Mouse (Mus musculus) megakaryocyte, embryonic 14.5 days (primary cell): ENCODE measurements at regions not wholly inside any gene's neighbourhood (a gene's known extent, or its start where the extent isn't known, plus 50 kb on each side); places are given as distances from the start of the nearest gene placed in this dataset.

Source experiments
- H3K27me3 ChIP-seq: replicated peaks from 2 replicates; pipeline ENCODE3; 2012; ENCODE audit warnings: inconsistent platforms
- H3K36me3 ChIP-seq: replicated peaks from 2 replicates; pipeline ENCODE3; 2012; ENCODE audit warnings: low read length, inconsistent platforms, mixed read lengths
- H3K4me1 ChIP-seq: 2 replicates; pipeline ENCODE4 v1.6.1; 2012; ENCODE audit warnings: inconsistent platforms
- H3K4me3 ChIP-seq: replicated peaks from 2 replicates; pipeline ENCODE3; 2012; ENCODE audit warnings: moderate library complexity, mild to moderate bottlenecking, inconsistent platforms
- H3K9me3 ChIP-seq: 2 replicates; pipeline ENCODE4 v1.6.1; 2012; ENCODE audit warnings: inconsistent platforms
- FLI1 ChIP-seq: IDR thresholded peaks from 2 replicates; pipeline ENCODE4 v1.6.1; 2012; ENCODE audit warnings: low read length, inconsistent platforms, mixed read lengths
- GATA1 ChIP-seq: IDR thresholded peaks from 3 replicates; pipeline ENCODE4 v1.6.1; 2012; ENCODE audit warnings: mixed read lengths, low read length, inconsistent platforms, borderline replicate concordance

DNA sequence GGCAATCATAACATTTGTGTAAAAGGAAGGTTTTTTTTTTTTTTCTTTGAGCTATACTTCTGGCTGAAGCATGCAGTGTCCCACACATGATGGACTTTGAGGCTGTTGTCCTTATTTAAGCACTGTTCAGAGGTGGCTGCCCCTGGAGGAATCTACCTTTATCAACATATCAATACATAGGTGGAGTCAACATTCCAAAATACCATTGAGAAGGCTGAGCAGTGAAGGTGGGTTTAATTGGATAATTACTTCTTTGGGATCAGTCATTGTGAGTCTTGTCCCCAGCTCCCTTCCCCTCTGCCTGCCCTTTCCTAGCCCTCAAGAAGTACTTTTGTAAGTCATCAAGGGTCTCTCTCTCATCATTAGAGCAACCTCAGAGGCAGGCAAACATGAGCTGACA, 951.9 kb upstream of the Map3k7 start:
- Histone ChIP-seq H3K4me1 (no peaks in the 10 kb centered on the region), H3K36me3 (no peaks in the 10 kb centered on the region), H3K27me3 (no peaks in the 10 kb centered on the region), H3K9me3 (no peaks in the 10 kb centered on the region), H3K4me3 (no peak overlapping the region)
- TF ChIP-seq FLI1 (no peak), GATA1 (no peak)

DNA sequence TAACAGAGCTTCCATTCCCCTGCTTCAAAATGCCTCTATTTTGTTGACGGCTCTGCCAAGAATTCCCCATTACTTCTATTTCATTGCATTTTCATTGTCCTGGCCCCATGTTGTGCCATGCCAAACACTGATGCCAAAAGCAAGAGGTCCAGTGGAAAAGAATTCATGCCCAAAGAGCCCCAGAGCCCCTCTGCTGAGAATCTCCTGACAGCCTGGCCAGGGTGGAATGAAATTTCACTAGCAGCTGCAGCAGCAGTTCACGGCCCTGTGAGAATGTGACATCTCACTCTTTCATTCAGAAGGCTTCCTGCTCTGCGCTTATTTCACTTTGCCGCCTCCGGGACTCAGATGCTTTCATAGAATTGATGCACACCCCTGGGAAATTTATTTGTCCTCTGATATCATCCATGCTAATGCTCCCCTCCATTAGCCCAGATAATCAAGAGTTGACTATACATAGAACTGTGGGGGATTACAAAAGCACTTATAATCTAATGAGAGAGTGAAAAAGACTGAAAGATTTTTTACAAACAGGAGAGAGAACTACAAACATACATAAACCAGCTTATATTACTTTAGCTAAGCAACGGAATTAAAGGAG, 911.7 kb upstream of the Map3k7 start:
- Histone ChIP-seq H3K27me3 (no peaks in the 10 kb centered on the region), H3K36me3 (no peaks in the 10 kb centered on the region), H3K4me1 (no peaks in the 10 kb centered on the region), H3K4me3 (no peak overlapping the region), H3K9me3 (no peaks in the 10 kb centered on the region)
- TF ChIP-seq GATA1, result no peak
- no peak for TF ChIP-seq FLI1

DNA sequence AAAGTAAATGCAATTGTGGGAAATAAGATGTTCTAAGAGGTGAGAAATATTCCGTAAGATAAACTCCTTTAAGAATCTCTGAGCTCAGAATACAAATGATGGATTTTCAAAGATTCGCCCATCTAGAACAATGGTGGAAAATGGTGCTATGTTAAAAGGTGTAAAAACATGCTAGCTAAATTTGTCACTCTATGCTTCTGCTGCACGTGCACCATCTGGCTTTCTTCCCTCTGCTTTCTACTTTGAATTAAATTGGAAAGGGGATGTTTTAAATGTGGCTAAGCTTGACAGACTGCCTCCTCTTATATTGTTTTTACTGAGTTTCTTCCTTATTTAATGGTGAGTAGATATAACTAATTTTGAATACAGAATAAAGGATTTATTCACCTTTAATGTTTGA, 887.7 kb upstream of the Map3k7 start:
- Histone ChIP-seq H3K9me3 (no peaks in the 10 kb centered on the region), H3K4me3 (no peak overlapping the region), H3K27me3 (no peaks in the 10 kb centered on the region), H3K36me3 (no peaks in the 10 kb centered on the region), H3K4me1 (no peaks in the 10 kb centered on the region)
- TF ChIP-seq GATA1, result no peak
- no peak for TF ChIP-seq FLI1

DNA sequence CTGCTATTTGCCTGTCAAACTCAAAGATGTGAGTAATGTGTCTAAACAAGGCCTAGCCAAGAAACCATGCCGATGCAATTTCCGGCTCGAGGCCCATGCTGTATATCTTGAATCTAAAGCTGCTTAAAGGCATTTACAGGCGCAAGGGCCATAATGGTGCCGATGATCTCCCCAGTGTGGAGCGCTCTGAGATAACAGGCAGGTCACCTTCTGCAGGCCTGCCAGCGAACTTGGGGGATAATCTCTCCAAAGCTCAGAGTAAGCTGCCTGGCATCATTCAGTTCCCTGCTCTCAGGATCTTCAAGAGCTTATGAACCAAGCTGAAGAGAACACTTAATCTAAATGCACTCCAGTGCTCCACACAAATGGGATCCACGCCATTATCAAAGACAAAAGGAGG, 842.3 kb upstream of the Map3k7 start:
- TF ChIP-seq GATA1 (no peak), FLI1 (no peak)
- H3K4me3 ChIP-seq, result no peak overlapping the region

DNA sequence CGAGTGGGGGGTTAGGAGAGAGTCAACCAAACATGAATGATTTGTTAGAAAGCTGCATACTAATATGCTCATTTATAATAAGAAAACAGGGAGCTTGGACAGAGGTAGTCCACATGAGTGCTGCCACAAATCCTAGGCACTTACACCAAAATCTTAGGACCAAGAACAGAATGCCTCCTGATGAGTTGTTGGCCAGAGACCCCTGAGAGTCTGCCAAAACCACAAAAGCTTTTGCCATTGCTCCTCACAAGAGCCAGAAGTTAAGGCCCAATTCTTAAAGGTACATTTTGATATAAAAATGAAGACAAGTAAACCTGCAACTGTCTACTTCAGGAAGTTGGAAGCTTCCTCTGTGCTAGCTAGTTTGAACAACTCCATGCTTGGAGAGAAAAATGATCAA, 820.7 kb upstream of the Map3k7 start:
- no peaks in the 10 kb centered on the region for H3K36me3 ChIP-seq
- TF ChIP-seq FLI1 (no peak), GATA1 (no peak)
- H3K27me3 ChIP-seq, result no peaks in the 10 kb centered on the region
- no peaks in the 10 kb centered on the region for H3K9me3 ChIP-seq
- no peaks in the 10 kb centered on the region for H3K4me1 ChIP-seq
- H3K4me3 ChIP-seq, result no peak overlapping the region

More for the DNA sequence above, 842.3 kb upstream of the Map3k7 start:
- H3K27me3 ChIP-seq, result no peaks in the 10 kb centered on the region
- peaks cover 5% of the 10 kb centered on the region for H3K9me3 ChIP-seq
- no peaks in the 10 kb centered on the region for H3K36me3 ChIP-seq
- no peaks in the 10 kb centered on the region for H3K4me1 ChIP-seq

DNA sequence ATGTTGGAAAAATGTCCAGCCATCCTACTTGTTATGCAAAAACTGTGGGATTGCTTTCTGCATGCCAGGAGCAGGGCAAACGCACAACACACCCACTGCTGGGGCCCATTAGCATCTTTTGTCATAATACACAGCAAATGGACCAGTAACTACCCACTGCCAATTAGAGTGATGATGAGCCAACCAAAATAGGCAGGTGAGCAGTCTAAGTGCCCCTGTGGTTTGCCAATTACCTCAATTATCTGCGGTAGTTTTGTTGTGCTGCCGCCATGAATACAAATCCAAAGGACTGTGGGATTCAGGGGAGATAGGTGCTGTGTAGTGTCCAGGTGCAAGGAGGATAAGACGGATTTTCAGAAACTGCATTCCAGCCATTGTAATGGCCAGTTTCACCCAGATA, 796.5 kb upstream of the Map3k7 start:
- no peaks in the 10 kb centered on the region for H3K36me3 ChIP-seq
- TF ChIP-seq FLI1 (no peak), GATA1 (no peak)
- H3K4me3 ChIP-seq, result no peak overlapping the region
- H3K9me3 ChIP-seq, result no peaks in the 10 kb centered on the region
- H3K27me3 ChIP-seq, result no peaks in the 10 kb centered on the region
- H3K4me1 ChIP-seq, result no peaks in the 10 kb centered on the region

DNA sequence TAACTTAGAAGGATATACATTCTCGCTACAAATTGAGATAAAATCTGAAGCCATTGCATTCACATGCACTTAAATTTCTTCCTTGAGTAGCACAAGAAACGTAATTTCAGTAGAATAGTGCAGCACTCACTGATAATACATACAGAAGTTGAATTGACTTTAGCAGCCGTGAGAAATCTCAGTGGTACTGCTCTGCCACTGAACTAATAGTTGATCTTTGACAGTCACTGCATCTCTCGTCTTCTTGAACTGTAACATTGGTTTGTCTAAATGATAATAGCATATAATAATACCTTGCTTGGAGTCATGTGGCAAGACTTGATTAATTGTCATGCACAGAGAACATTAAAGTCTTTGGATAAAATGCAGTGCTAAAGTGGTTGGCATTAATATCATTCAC, 795.5 kb upstream of the Map3k7 start:
- H3K4me1 ChIP-seq, result no peaks in the 10 kb centered on the region
- H3K27me3 ChIP-seq, result no peaks in the 10 kb centered on the region
- H3K4me3 ChIP-seq, result no peak overlapping the region
- TF ChIP-seq FLI1, result no peak
- no peak for TF ChIP-seq GATA1
- H3K36me3 ChIP-seq, result no peaks in the 10 kb centered on the region
- H3K9me3 ChIP-seq, result no peaks in the 10 kb centered on the region

DNA sequence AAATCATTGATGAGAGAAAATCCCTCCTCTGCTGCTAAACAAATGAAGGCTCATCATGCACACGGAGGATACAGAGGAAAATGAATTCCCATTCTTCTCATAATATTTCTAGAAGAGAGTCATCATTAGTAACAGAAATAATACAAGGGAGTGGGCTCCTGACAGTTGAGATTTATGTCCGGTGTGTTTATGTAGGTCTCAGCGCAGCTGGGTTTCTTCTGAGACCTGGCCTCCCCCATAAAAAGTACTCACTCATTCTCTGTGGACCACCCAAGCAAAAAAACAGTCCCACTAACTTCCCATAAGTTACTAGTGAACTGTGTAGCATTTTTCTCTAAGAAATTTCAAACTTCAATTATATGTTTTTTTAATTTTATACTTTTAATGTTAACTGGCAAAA, 792.7 kb upstream of the Map3k7 start:
- H3K4me1 ChIP-seq, result no peaks in the 10 kb centered on the region
- TF ChIP-seq GATA1 (no peak), FLI1 (no peak)
- H3K9me3 ChIP-seq, result no peaks in the 10 kb centered on the region
- H3K4me3 ChIP-seq, result no peak overlapping the region
- no peaks in the 10 kb centered on the region for H3K36me3 ChIP-seq
- H3K27me3 ChIP-seq, result no peaks in the 10 kb centered on the region

DNA sequence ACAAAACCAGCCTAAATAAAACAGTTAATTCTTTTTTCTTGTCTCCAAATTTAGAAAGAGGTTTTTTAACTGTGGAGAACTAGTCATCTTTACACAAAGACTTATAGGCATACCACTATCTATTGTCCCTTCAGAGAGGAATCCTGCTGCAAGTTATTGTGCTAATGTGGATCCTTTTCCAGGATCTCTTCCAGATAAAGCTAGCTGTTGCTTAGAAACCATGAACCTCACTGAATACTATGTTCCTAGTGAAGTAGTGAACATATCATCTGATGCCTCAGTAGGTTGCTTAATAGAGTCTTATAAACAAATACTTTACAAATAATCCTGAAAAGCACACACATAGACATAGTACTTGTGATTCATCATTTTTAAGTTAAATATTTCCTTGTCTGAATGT, 766.0 kb upstream of the Map3k7 start:
- TF ChIP-seq FLI1 (no peak), GATA1 (no peak)
- no peaks in the 10 kb centered on the region for H3K27me3 ChIP-seq
- H3K4me3 ChIP-seq, result no peak overlapping the region
- H3K9me3 ChIP-seq, result no peaks in the 10 kb centered on the region
- no peaks in the 10 kb centered on the region for H3K4me1 ChIP-seq
- H3K36me3 ChIP-seq, result no peaks in the 10 kb centered on the region

DNA sequence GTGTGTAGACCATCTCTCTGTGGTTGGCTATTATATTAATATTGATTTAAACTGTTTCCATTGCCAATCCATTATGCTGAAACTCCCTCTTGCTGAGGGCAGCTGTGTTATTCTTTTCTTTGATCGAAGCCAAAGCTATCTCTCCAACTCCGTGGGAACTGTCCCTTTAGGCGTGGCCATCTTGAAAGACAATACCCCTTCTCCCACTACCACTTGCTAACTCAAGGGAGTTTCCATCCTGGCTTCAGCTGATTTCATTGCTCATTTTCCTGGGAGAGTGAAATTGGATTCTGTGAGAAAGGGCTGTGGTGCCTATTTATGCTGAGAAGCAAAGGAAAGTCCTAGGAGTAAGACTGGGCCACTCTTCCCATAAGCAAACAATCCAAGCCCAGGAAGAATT, 760.6 kb upstream of the Map3k7 start:
- H3K4me1 ChIP-seq, result no peaks in the 10 kb centered on the region

More for the DNA sequence above, 760.6 kb upstream of the Map3k7 start:
- no peaks in the 10 kb centered on the region for H3K27me3 ChIP-seq
- H3K9me3 ChIP-seq, result peaks cover 7% of the 10 kb centered on the region; the same call in 1 of the 2 replicates
- TF ChIP-seq FLI1, result no peak
- TF ChIP-seq GATA1, result no peak
- H3K36me3 ChIP-seq, result no peaks in the 10 kb centered on the region
- no peak overlapping the region for H3K4me3 ChIP-seq
